Comparison of ENCODE assay signal across 8 mouse cellular contexts in the genomic region with DNA sequence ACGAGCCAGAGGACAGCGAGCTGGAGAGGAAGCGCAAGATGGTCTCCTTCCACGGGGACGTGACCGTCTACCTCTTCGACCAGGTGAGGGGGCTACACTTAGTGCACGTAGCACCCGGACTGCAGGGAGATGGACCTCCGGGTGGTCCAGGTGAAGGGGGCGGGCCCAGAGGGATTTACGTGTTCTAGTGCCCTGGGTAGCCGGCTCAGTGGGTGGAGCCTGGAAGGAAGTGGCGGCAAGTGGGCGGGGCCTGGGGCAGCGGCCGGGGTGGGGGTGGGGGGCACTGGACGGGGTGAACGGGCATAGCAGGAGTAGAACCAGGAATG. TPM values are rescaled to one million over a fixed set of nuclear protein-coding genes. Genes with fewer than 3 reads are reported as not detected.
DNase-seq lines count a peak whose midpoint lies in the region; ATAC-seq lines count a peak whose summit lies in the region.

No protein-coding gene starts in this region.

- H3K4me2 ChIP-seq in forebrain, embryonic 15.5 days (replicated peaks), result peak overlapping the region; percentile 38
- H3K4me2 ChIP-seq in midbrain, embryonic 14.5 days (ENCODE audit: low read length), result peak overlapping the region; percentile 51

- peak; percentile 25 for ATAC-seq in CD4-positive, CD25-positive, alpha-beta regulatory T cell, adult 4 months
- no peak for ATAC-seq in forebrain, embryonic 15.5 days (replicated peaks)
- no peak for ATAC-seq in midbrain, embryonic 14.5 days (ENCODE audit: low FRiP score, low TSS enrichment)

- no peak overlapping the region for H3K27ac ChIP-seq in forebrain, embryonic 15.5 days (replicated peaks)
- no peak overlapping the region for H3K27ac ChIP-seq in midbrain, embryonic 14.5 days (replicated peaks; ENCODE audit: low read depth, low read length)

- H3K9me3 ChIP-seq in forebrain, embryonic 15.5 days, result no peaks in the 10 kb centered on the region
- no peaks in the 10 kb centered on the region for H3K9me3 ChIP-seq in midbrain, embryonic 14.5 days (ENCODE audit: control insufficient read depth, low read length)

- 4% methylated on average over 19 of the region's 19 CpGs for WGBS in forebrain, embryonic 15.5 days
- WGBS in midbrain, embryonic 14.5 days, result 2% methylated on average over 19 of the region's 19 CpGs

- peaks cover 4% of the 10 kb centered on the region; the same call in 1 of the 2 replicates for H3K27me3 ChIP-seq in forebrain, embryonic 15.5 days
- H3K27me3 ChIP-seq in midbrain, embryonic 14.5 days (ENCODE audit: control insufficient read depth, insufficient read depth, low read length), result 0 out of 2 replicates have a peak, but pooled peaks cover 4% of the 10 kb centered on the region

- H3K36me3 ChIP-seq in forebrain, embryonic 15.5 days, result peaks cover 64% of the 10 kb centered on the region
- peaks cover 91% of the 10 kb centered on the region for H3K36me3 ChIP-seq in midbrain, embryonic 14.5 days (ENCODE audit: control insufficient read depth, insufficient read depth, low read length)

- peak; percentile 61 for DNase-seq in cerebellum, adult 9-11 months
- DNase-seq in cerebellum, adult 11 months, result no peak
- DNase-seq in kidney, postnatal 4 days, result peak; percentile 66 to 77
- DNase-seq in midbrain, embryonic 14.5 days, result no peak
- DNase-seq in embryo, embryonic 10 days (ENCODE audit: low spot score), result no peak
- DNase-seq in right cerebral cortex, adult 18-20 months, result no peak

- H3K4me1 ChIP-seq in forebrain, embryonic 15.5 days, result peaks cover 25% of the 10 kb centered on the region
- peaks cover 16% of the 10 kb centered on the region for H3K4me1 ChIP-seq in midbrain, embryonic 14.5 days (ENCODE audit: control insufficient read depth, insufficient read depth, low read length)

- H3K9ac ChIP-seq in forebrain, embryonic 15.5 days (replicated peaks), result peak overlapping the region; percentile 33
- peak overlapping the region; percentile 49 for H3K9ac ChIP-seq in midbrain, embryonic 14.5 days (replicated peaks; ENCODE audit: low read length)

- peak overlapping the region; percentile 18 for H3K4me3 ChIP-seq in forebrain, embryonic 15.5 days
- peak overlapping the region; percentile 22 for H3K4me3 ChIP-seq in midbrain, embryonic 14.5 days (replicated peaks; ENCODE audit: low read depth, low read length)

RNA-seq across cellular contexts. Expression of gene Sult2b1, which starts 14.0 kb away (rescaled TPM):
- 1 to 10 TPM; 3.1 to 5.2 TPM for polyA plus RNA-seq in CD4-positive, CD25-positive, alpha-beta regulatory T cell, adult 4 months (2017; shearing (Covaris generic))
- polyA plus RNA-seq in forebrain, embryonic 15.5 days (2015; fragmentation: Nextera tagmentation; extraction: Ambion mirVana), result 6.0 and 7.6 TPM in 2 replicates
- 5.2 and 8.5 TPM in 2 replicates for polyA plus RNA-seq in midbrain, embryonic 14.5 days (2014; fragmentation: Nextera tagmentation; extraction: Ambion mirVana)

RNA-seq across cellular contexts. Expression of gene Lmtk3, which starts 14.9 kb away (rescaled TPM):
- not detected for polyA plus RNA-seq in CD4-positive, CD25-positive, alpha-beta regulatory T cell, adult 4 months (2017; shearing (Covaris generic))
- 21.7 and 22.9 TPM in 2 replicates for polyA plus RNA-seq in forebrain, embryonic 15.5 days (2015; fragmentation: Nextera tagmentation; extraction: Ambion mirVana)
- polyA plus RNA-seq in midbrain, embryonic 14.5 days (2014; fragmentation: Nextera tagmentation; extraction: Ambion mirVana), result 25.2 and 30.2 TPM in 2 replicates

RNA-seq across cellular contexts. Expression of gene Cyth2, which starts 15.9 kb away (rescaled TPM):
- 10 to 100 TPM; 20.8 to 21.4 TPM for polyA plus RNA-seq in CD4-positive, CD25-positive, alpha-beta regulatory T cell, adult 4 months (2017; shearing (Covaris generic))
- 376 and 383 TPM in 2 replicates for polyA plus RNA-seq in forebrain, embryonic 15.5 days (2015; fragmentation: Nextera tagmentation; extraction: Ambion mirVana)
- 281 and 288 TPM in 2 replicates for polyA plus RNA-seq in midbrain, embryonic 14.5 days (2014; fragmentation: Nextera tagmentation; extraction: Ambion mirVana)

RNA-seq across cellular contexts. Expression of gene Kcnj14, which starts 26.1 kb away (rescaled TPM):
- not detected for polyA plus RNA-seq in CD4-positive, CD25-positive, alpha-beta regulatory T cell, adult 4 months (2017; shearing (Covaris generic))
- 0.55 and 0.98 TPM in 2 replicates for polyA plus RNA-seq in forebrain, embryonic 15.5 days (2015; fragmentation: Nextera tagmentation; extraction: Ambion mirVana)
- polyA plus RNA-seq in midbrain, embryonic 14.5 days (2014; fragmentation: Nextera tagmentation; extraction: Ambion mirVana), result 0.63 and 0.88 TPM in 2 replicates

RNA-seq across cellular contexts. Expression of gene Grwd1, which starts 32.3 kb away (rescaled TPM):
- 10 to 100 TPM; 26.2 to 36.3 TPM for polyA plus RNA-seq in CD4-positive, CD25-positive, alpha-beta regulatory T cell, adult 4 months (2017; shearing (Covaris generic))
- polyA plus RNA-seq in forebrain, embryonic 15.5 days (2015; fragmentation: Nextera tagmentation; extraction: Ambion mirVana), result 46.8 and 46.9 TPM in 2 replicates
- 37.2 and 37.4 TPM in 2 replicates for polyA plus RNA-seq in midbrain, embryonic 14.5 days (2014; fragmentation: Nextera tagmentation; extraction: Ambion mirVana)

Comparison
In these comparisons a context has a peak if more than half of its experiments do, and no peak if none do; other contexts are left out.
1. DNase-seq: peak in cerebellum, adult 9-11 months (single experiment) and kidney, postnatal 4 days (2 of 2); none in cerebellum, adult 11 months (single experiment), midbrain, embryonic 14.5 days (single experiment), embryo, embryonic 10 days (single experiment) and right cerebral cortex, adult 18-20 months (single experiment).
2. RNA of gene Lmtk3, which starts 14.9 kb away (polyA plus RNA-seq): 25.2 to 30.2 TPM in midbrain, embryonic 14.5 days and 21.7 to 22.9 TPM in forebrain, embryonic 15.5 days; not detected in CD4-positive, CD25-positive, alpha-beta regulatory T cell, adult 4 months; every median in the first group is over 10 times any median in the second.
3. RNA of gene Cyth2, which starts 15.9 kb away (polyA plus RNA-seq): 376 to 383 TPM in forebrain, embryonic 15.5 days and 281 to 288 TPM in midbrain, embryonic 14.5 days; 20.8 to 21.4 TPM in CD4-positive, CD25-positive, alpha-beta regulatory T cell, adult 4 months; every median in the first group is over 10 times any median in the second.